Mouse (Mus musculus) liver, embryonic 12.5 days (tissue): ENCODE results near the gene Krtap4-8. TPM values are rescaled to one million over a fixed set of nuclear protein-coding genes. Genes with fewer than 3 reads are reported as not detected.
"Not testable (repeated sequence)": the region's sequence is repeated elsewhere in the genome, so short reads cannot be mapped to it uniquely, and the experiment has no call there.

Experiments
- ATAC-seq: fragments of 200-750 bp; cut with Nextera tagmentation; 2 replicates; pipeline ENCODE4 v1.8.0; 2017; ENCODE audit warnings: moderate number of reproducible peaks, mild to moderate bottlenecking, moderate library complexity
- H3K27ac ChIP-seq: fragments of 300-500 bp; sonication (generic); 2 replicates; pipeline ENCODE4 v1.5.1; 2016; ENCODE audit warnings: mild to moderate bottlenecking
- H3K27me3 ChIP-seq: fragments of 300-500 bp; sonication (generic); replicated peaks from 2 replicates; pipeline ENCODE4 v1.6.1; 2016; ENCODE audit warnings: mild to moderate bottlenecking, moderate library complexity
- H3K36me3 ChIP-seq: fragments of 300-500 bp; sonication (generic); 2 replicates; pipeline ENCODE4 v1.6.1; 2016; ENCODE audit warnings: mild to moderate bottlenecking, moderate library complexity
- H3K4me1 ChIP-seq: fragments of 300-500 bp; sonication (generic); 2 replicates; pipeline ENCODE4 v1.6.1; 2016
- H3K4me2 ChIP-seq: fragments of 300-500 bp; sonication (generic); 2 replicates; pipeline ENCODE4 v1.6.1; 2016; ENCODE audit warnings: mild to moderate bottlenecking, moderate library complexity
- H3K4me3 ChIP-seq: fragments of 300-500 bp; sonication (generic); 2 replicates; pipeline ENCODE4 v1.5.1; 2016; ENCODE audit warnings: mild to moderate bottlenecking, moderate library complexity
- H3K9ac ChIP-seq: fragments of 300-500 bp; sonication (generic); 2 replicates; pipeline ENCODE4 v1.6.1; 2016; ENCODE audit warnings: mild to moderate bottlenecking, moderate library complexity
- H3K9me3 ChIP-seq: fragments of 300-500 bp; sonication (generic); replicated peaks from 2 replicates; pipeline ENCODE4 v1.6.1; 2016; ENCODE audit warnings: mild to moderate bottlenecking, moderate library complexity
- WGBS: fragments of 180-500 bp; shearing (Covaris S2); methylation state at CpG from one replicate; pipeline ENCODE4 v1.1.7; 2016; ENCODE audit not compliant: insufficient replicate concordance; 5-methylcytosine and 5-hydroxymethylcytosine counted together
- polyA plus RNA-seq: library from polyadenylated mRNA; unstranded; fragments of >200 nt; fragmentation: Nextera tagmentation; extraction: Ambion mirVana; gene quantifications from 2 replicates; pipeline ENCODE4 v1.2.1, GENCODE M21; 2016

Gene Krtap4-8
- not detected in 2 replicates for polyA plus RNA-seq

- no peak within 1 kb of the TSS for H3K4me2 ChIP-seq
- WGBS = 72% methylated on average over 2 of the region's 2 CpGs
- no peaks in the 10 kb centered on the region for H3K27me3 ChIP-seq
- no peak for ATAC-seq
- H3K4me1 ChIP-seq = no peaks in the 10 kb centered on the region
- H3K27ac ChIP-seq = no peak within 1 kb of the TSS
- H3K9ac ChIP-seq = no peak within 1 kb of the TSS
- H3K4me3 ChIP-seq = no peak within 1 kb of the TSS
- H3K36me3 ChIP-seq = no peaks in the 10 kb centered on the region
- no peaks in the 10 kb centered on the region for H3K9me3 ChIP-seq
Observed at GRCm38 (mm10) chr11:99780604-99781003, at the start of gene Krtap4-8. Gene Krtap4-8, minus strand, starts transcription at chr11:99780704.

GRCm38 (mm10) chr11:99815566-99815965, 35.1 kb upstream of the Krtap4-8 start, which contains the start of gene Gm11564:
Gene Gm11564, minus strand, starts transcription at chr11:99815666.
- not testable (repeated sequence) for H3K9ac ChIP-seq, H3K27ac ChIP-seq, H3K4me1 ChIP-seq, H3K9me3 ChIP-seq, H3K4me3 ChIP-seq, H3K27me3 ChIP-seq, H3K4me2 ChIP-seq, H3K36me3 ChIP-seq, ATAC-seq
- 59% methylated on average over 2 of the region's 2 CpGs for WGBS

- ATAC-seq, H3K27me3 ChIP-seq, H3K27ac ChIP-seq, H3K9me3 ChIP-seq, H3K4me1 ChIP-seq, H3K4me2 ChIP-seq, H3K4me3 ChIP-seq, H3K36me3 ChIP-seq, H3K9ac ChIP-seq: not testable (repeated sequence)
Observed at GRCm38 (mm10) chr11:99809792-99810191, 29.3 kb upstream of the Krtap4-8 start, which contains the start of gene Krtap4-13. Gene Krtap4-13, minus strand, starts transcription at chr11:99809892.

GRCm38 (mm10) chr11:99804346-99804745, 23.8 kb upstream of the Krtap4-8 start, which contains the start of gene Gm11554:
Gene Gm11554, minus strand, starts transcription at chr11:99804446.
- not testable (repeated sequence) for ATAC-seq, H3K36me3 ChIP-seq, H3K27ac ChIP-seq, H3K9ac ChIP-seq, H3K4me3 ChIP-seq, H3K27me3 ChIP-seq, H3K9me3 ChIP-seq, H3K4me2 ChIP-seq, H3K4me1 ChIP-seq
- no CpG with 5 or more reads among the region's 1 CpGs for WGBS

GRCm38 (mm10) chr11:99798832-99799231, 18.3 kb upstream of the Krtap4-8 start, which contains the start of gene Gm11569:
Gene Gm11569, minus strand, starts transcription at chr11:99798932.
- not testable (repeated sequence) for H3K4me2 ChIP-seq, H3K9me3 ChIP-seq, H3K9ac ChIP-seq, ATAC-seq, H3K36me3 ChIP-seq, H3K27me3 ChIP-seq, H3K4me1 ChIP-seq, H3K4me3 ChIP-seq, H3K27ac ChIP-seq
- no CpG with 5 or more reads among the region's 1 CpGs for WGBS

GRCm38 (mm10) chr11:99793367-99793766, 12.9 kb upstream of the Krtap4-8 start, which contains the start of gene Gm11596:
Gene Gm11596, minus strand, starts transcription at chr11:99793467.
- ATAC-seq = no peak
- Histone ChIP-seq H3K4me1 (no peaks in the 10 kb centered on the region), H3K27me3 (no peaks in the 10 kb centered on the region), H3K36me3 (no peaks in the 10 kb centered on the region), H3K27ac (no peak within 1 kb of the TSS), H3K4me3 (no peak within 1 kb of the TSS), H3K4me2 (no peak within 1 kb of the TSS), H3K9me3 (no peaks in the 10 kb centered on the region), H3K9ac (no peak within 1 kb of the TSS)
- 58% methylated on average over 2 of the region's 2 CpGs for WGBS

- H3K27me3 ChIP-seq, H3K4me2 ChIP-seq, H3K36me3 ChIP-seq: not testable (repeated sequence)
Observed at GRCm38 (mm10) chr11:99784900-99785299, 4.4 kb upstream of the Krtap4-8 start, which contains the start of gene Krtap4-9. Gene Krtap4-9, plus strand, starts transcription at chr11:99785200.

GRCm38 (mm10) chr11:99778401-99778800, 2.1 kb downstream of the Krtap4-8 start:
- H3K4me1 ChIP-seq = no peaks in the 10 kb centered on the region
- no peak overlapping the region for H3K4me2 ChIP-seq
- H3K36me3 ChIP-seq = no peaks in the 10 kb centered on the region
- no peak overlapping the region for H3K27ac ChIP-seq
- WGBS = 69% methylated on average over 7 of the region's 7 CpGs
- H3K9me3 ChIP-seq = no peaks in the 10 kb centered on the region
- no peak overlapping the region for H3K9ac ChIP-seq
- H3K4me3 ChIP-seq = no peak overlapping the region
- no peaks in the 10 kb centered on the region for H3K27me3 ChIP-seq
- no peak for ATAC-seq

More at GRCm38 (mm10) chr11:99784900-99785299, 4.4 kb upstream of the Krtap4-8 start, which contains the start of gene Krtap4-9:
- H3K9me3 ChIP-seq, H3K4me1 ChIP-seq, H3K27ac ChIP-seq, H3K4me3 ChIP-seq, ATAC-seq, H3K9ac ChIP-seq: not testable (repeated sequence)

- not testable (repeated sequence) for H3K4me1 ChIP-seq, H3K27me3 ChIP-seq, H3K9ac ChIP-seq, H3K27ac ChIP-seq, ATAC-seq, H3K36me3 ChIP-seq, H3K9me3 ChIP-seq, H3K4me3 ChIP-seq, H3K4me2 ChIP-seq
Observed at GRCm38 (mm10) chr11:99772813-99773212, 7.7 kb downstream of the Krtap4-8 start, which contains the start of gene Gm11595. Gene Gm11595, minus strand, starts transcription at chr11:99772913.

GRCm38 (mm10) chr11:99768410-99768809, 12.1 kb downstream of the Krtap4-8 start:
- no peak for ATAC-seq
- no peak overlapping the region for H3K9ac ChIP-seq
- H3K4me3 ChIP-seq = no peak overlapping the region
- no peak overlapping the region for H3K27ac ChIP-seq
- no peaks in the 10 kb centered on the region for H3K9me3 ChIP-seq
- H3K4me2 ChIP-seq = no peak overlapping the region
- H3K27me3 ChIP-seq = no peaks in the 10 kb centered on the region
- WGBS = 43% methylated on average over 2 of the region's 2 CpGs
- no peaks in the 10 kb centered on the region for H3K36me3 ChIP-seq
- H3K4me1 ChIP-seq = no peaks in the 10 kb centered on the region

GRCm38 (mm10) chr11:99758877-99759276, 21.6 kb downstream of the Krtap4-8 start:
- WGBS = 48% methylated on average over 1 of the region's 1 CpGs
- Histone ChIP-seq H3K36me3 (no peaks in the 10 kb centered on the region), H3K9me3 (no peaks in the 10 kb centered on the region), H3K9ac (no peak overlapping the region), H3K27me3 (no peaks in the 10 kb centered on the region), H3K4me2 (no peak overlapping the region), H3K4me1 (no peaks in the 10 kb centered on the region), H3K27ac (no peak overlapping the region), H3K4me3 (no peak overlapping the region)
- ATAC-seq = no peak

- 69% methylated on average over 3 of the region's 3 CpGs for WGBS
- Histone ChIP-seq H3K36me3 (no peaks in the 10 kb centered on the region), H3K27ac (no peak overlapping the region), H3K4me3 (no peak overlapping the region), H3K4me2 (no peak overlapping the region), H3K9ac (no peak overlapping the region), H3K9me3 (no peaks in the 10 kb centered on the region), H3K27me3 (no peaks in the 10 kb centered on the region), H3K4me1 (no peaks in the 10 kb centered on the region)
- no peak for ATAC-seq
Observed at GRCm38 (mm10) chr11:99743985-99744384, 36.5 kb downstream of the Krtap4-8 start.

- Histone ChIP-seq H3K27me3 (no peaks in the 10 kb centered on the region), H3K36me3 (no peaks in the 10 kb centered on the region), H3K27ac (no peak within 1 kb of the TSS), H3K4me3 (no peak within 1 kb of the TSS), H3K4me1 (no peaks in the 10 kb centered on the region), H3K9me3 (no peaks in the 10 kb centered on the region), H3K9ac (no peak within 1 kb of the TSS), H3K4me2 (no peak within 1 kb of the TSS)
- ATAC-seq = no peak
- 47% methylated on average over 2 of the region's 2 CpGs for WGBS
Observed at GRCm38 (mm10) chr11:99734190-99734589, 46.3 kb downstream of the Krtap4-8 start, which contains the start of gene Gm14180. Gene Gm14180, minus strand, starts transcription at chr11:99734290.
